Mouse (Mus musculus) liver, embryonic 12.5 days (tissue): Measurements from ENCODE around the gene Pde6g. TPM values are rescaled to one million over a fixed set of nuclear protein-coding genes. Genes with fewer than 3 reads are reported as not detected.

Source experiments
- ATAC-seq: fragments of 200-750 bp; cut with Nextera tagmentation; 2 replicates; pipeline ENCODE4 v1.8.0; 2017; ENCODE audit warnings: moderate number of reproducible peaks, mild to moderate bottlenecking, moderate library complexity
- H3K27ac ChIP-seq: fragments of 300-500 bp; sonication (generic); 2 replicates; pipeline ENCODE4 v1.5.1; 2016; ENCODE audit warnings: mild to moderate bottlenecking
- H3K27me3 ChIP-seq: fragments of 300-500 bp; sonication (generic); replicated peaks from 2 replicates; pipeline ENCODE4 v1.6.1; 2016; ENCODE audit warnings: mild to moderate bottlenecking, moderate library complexity
- H3K36me3 ChIP-seq: fragments of 300-500 bp; sonication (generic); 2 replicates; pipeline ENCODE4 v1.6.1; 2016; ENCODE audit warnings: mild to moderate bottlenecking, moderate library complexity
- H3K4me1 ChIP-seq: fragments of 300-500 bp; sonication (generic); 2 replicates; pipeline ENCODE4 v1.6.1; 2016
- H3K4me2 ChIP-seq: fragments of 300-500 bp; sonication (generic); 2 replicates; pipeline ENCODE4 v1.6.1; 2016; ENCODE audit warnings: mild to moderate bottlenecking, moderate library complexity
- H3K4me3 ChIP-seq: fragments of 300-500 bp; sonication (generic); 2 replicates; pipeline ENCODE4 v1.5.1; 2016; ENCODE audit warnings: mild to moderate bottlenecking, moderate library complexity
- H3K9ac ChIP-seq: fragments of 300-500 bp; sonication (generic); 2 replicates; pipeline ENCODE4 v1.6.1; 2016; ENCODE audit warnings: mild to moderate bottlenecking, moderate library complexity
- H3K9me3 ChIP-seq: fragments of 300-500 bp; sonication (generic); replicated peaks from 2 replicates; pipeline ENCODE4 v1.6.1; 2016; ENCODE audit warnings: mild to moderate bottlenecking, moderate library complexity
- WGBS: fragments of 180-500 bp; shearing (Covaris S2); methylation state at CpG from one replicate; pipeline ENCODE4 v1.1.7; 2016; ENCODE audit not compliant: insufficient replicate concordance; 5-methylcytosine and 5-hydroxymethylcytosine counted together
- polyA plus RNA-seq: library from polyadenylated mRNA; unstranded; fragments of >200 nt; fragmentation: Nextera tagmentation; extraction: Ambion mirVana; gene quantifications from 2 replicates; pipeline ENCODE4 v1.2.1, GENCODE M21; 2016

Gene Pde6g
- polyA plus RNA-seq, 1 experiment from 2014 or later = 0.13 TPM

DNA sequence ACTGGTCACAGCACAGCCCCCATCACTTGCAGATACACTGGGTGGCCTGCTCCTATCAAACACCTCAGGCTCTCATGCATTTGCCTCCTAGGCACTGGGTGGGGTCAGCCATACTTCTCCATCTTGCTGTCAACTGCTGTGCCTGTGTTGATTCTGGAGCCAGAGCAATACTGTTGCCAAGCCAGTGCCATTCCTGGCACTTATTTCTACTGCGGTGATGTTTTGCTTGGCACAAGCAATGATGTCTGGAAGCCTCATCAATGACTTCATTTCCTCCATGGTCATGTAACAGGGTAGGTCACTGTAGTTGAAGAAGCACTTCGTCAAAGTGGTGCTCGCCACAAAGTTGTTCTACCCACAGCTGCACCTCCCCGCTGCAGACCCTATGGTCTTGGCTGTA, 12.2 kb upstream of the Pde6g start:
- Histone ChIP-seq H3K9ac (no peak overlapping the region), H3K4me2 (no peak overlapping the region), H3K27me3 (no peaks in the 10 kb centered on the region), H3K36me3 (peaks cover 71% of the 10 kb centered on the region), H3K4me3 (no peak overlapping the region), H3K9me3 (no peaks in the 10 kb centered on the region), H3K27ac (no peak overlapping the region), H3K4me1 (peaks cover 42% of the 10 kb centered on the region)
- no peak for ATAC-seq
- WGBS = 72% methylated on average over 4 of the region's 4 CpGs

DNA sequence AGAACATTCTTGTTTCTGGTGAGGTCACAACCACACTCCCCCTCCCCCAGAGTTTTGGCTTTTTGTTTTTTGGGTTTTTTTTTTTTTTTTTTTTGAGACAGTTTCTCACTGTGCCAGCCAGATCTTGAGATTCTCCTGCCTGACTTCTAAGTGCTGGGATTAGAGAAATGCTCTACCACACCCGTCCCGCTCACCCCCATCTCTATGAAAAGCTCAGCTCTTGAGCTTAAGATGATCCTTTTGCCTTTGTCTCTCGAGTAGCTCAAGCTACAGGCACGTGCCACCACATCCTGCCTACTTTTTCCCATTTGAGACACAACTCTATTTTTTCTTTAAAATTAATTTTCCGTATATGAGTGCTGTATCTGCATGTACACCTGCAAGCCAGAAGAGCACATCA, 11.1 kb upstream of the Pde6g start:
- Histone ChIP-seq H3K27me3 (no peaks in the 10 kb centered on the region), H3K4me3 (no peak overlapping the region), H3K9ac (no peak overlapping the region), H3K27ac (0 out of 2 replicates have a peak overlapping the region, but pooled peaks have one; percentile 6), H3K4me1 (peaks cover 46% of the 10 kb centered on the region), H3K36me3 (peaks cover 70% of the 10 kb centered on the region), H3K9me3 (no peaks in the 10 kb centered on the region), H3K4me2 (no peak overlapping the region)
- no peak for ATAC-seq
- 84% methylated on average over 5 of the region's 5 CpGs for WGBS

DNA sequence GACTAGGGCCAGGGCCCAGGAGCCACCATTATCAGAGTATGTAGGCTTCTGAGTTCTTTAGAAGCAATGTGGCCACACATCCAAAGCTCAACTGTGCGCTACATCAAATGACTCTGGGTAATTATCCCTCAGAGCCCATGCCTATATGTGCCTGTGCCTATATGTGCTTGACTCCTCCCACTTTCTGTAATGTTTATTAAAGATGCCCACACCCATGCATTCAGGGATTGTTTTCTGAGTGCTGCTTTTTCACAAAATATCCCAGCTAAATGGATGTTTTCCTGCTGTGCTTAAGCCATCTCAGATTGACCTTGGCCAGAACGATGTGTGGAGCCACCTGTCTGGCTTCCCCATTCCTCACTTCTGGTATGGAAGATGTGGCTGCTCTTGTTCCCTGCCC, 10.2 kb upstream of the Pde6g start:
- Histone ChIP-seq H3K36me3 (peaks cover 65% of the 10 kb centered on the region), H3K4me2 (no peak overlapping the region), H3K4me1 (peaks cover 46% of the 10 kb centered on the region), H3K9ac (no peak overlapping the region), H3K27me3 (no peaks in the 10 kb centered on the region), H3K9me3 (no peaks in the 10 kb centered on the region), H3K4me3 (no peak overlapping the region), H3K27ac (no peak overlapping the region)
- 83% methylated on average over 2 of the region's 2 CpGs for WGBS
- no peak for ATAC-seq

DNA sequence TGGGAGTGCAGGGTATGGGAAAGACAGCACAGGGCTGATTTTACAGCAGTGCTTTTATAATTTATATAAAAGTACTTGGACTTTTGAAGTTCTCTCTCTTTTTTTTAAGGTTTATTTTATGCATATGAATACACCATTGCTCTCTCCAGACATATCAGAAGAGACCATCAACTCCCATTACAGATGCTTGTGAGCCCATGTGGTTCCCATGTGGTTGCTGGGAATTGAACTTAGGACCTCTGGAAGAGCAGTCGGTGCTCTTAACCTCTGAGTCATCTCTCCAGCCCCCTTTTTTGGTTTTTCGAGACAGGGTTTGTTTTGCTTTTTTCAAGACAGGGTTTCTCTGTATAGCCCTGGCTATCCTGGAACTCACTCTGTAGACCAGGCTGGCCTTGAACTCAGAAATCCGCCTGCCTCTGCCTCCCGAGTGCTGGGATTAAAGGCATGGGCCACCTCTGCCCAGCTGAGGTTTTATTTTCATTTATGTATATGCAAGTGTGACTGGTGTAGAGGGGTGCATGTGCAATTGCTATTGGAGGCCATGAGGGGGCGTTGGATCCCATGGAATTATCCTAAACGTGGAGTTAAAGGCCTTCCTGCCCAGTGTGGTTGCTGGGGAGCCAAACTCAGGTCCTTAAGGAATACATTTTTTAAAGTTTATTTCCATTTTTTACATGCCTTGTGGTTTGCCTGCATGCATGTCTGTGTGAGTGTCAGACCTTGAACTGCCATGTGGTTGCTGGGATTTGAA, 5.7 kb upstream of the Pde6g start:
- Histone ChIP-seq H3K9ac (peak overlapping the region; percentile 92), H3K27ac (peak overlapping the region; percentile 89), H3K4me3 (peak overlapping the region; percentile 96), H3K4me2 (peak overlapping the region; percentile 95), H3K4me1 (peaks cover 47% of the 10 kb centered on the region), H3K27me3 (no peaks in the 10 kb centered on the region), H3K36me3 (peaks cover 55% of the 10 kb centered on the region), H3K9me3 (no peaks in the 10 kb centered on the region)
- WGBS = 26% methylated on average over 6 of the region's 6 CpGs
- ATAC-seq = no peak

DNA sequence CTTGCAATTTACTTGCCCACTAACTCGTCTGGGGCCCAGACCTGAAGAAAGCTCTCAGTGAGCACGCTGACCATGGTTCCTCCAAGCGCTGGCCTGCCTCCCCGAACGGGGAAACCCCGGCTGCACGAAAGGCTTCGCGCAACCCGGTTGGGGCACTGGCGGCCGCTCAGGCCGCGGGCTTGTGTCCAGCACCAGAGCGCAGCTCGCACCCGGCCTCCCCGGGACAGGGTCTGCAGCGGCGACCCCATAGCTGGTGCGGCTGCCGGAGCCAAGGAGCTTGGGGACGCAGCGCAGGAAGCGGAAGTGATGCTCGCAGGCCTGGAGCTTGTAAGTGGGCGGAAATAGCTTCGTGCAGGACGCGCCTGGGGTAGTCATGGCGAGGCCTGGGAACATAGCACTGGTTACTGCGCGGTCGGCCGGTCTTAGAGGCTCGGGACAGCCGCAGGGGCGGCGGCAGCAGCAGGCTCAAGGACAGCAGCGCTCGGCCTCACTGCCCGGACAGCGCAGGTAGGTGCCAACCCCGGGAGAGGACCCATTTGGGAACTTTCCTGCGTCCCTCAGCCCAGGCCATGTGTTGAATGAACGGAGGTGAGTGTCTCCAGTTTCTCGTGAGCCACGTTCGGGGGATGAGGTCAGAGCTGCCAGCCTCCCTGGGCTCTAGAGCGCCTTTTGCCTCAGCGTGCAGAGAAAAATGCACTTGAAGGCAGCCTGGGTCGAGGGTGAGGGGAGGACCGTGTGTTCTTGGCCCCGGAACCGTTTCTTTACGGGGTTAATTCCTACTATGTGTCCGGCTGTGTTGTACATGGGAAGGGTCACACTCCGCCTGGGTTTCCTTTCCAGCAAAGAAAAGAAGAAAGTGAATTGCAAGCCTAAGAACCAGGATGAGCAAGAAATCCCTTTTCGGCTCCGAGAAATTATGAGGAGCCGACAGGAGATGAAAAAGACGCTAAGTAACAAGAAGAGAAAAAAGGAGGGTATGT, 4.8 kb upstream of the Pde6g start, which contains the start of the genes Oxld1 and Ccdc137:
TSS of gene Oxld1 (minus strand) at position 297 of the 980 bp plus-strand sequence.
TSS of gene Ccdc137 (plus strand) at position 344 of the 980 bp plus-strand sequence.
- no peaks in the 10 kb centered on the region for H3K9me3 ChIP-seq
- ATAC-seq = peak; percentile 84
- 2% methylated on average over 62 of the region's 62 CpGs for WGBS
- H3K4me2 ChIP-seq = peak within 1 kb of the TSS; percentile 95
- peak within 1 kb of the TSS; percentile 96 for H3K4me3 ChIP-seq
- H3K27me3 ChIP-seq = 0 out of 2 replicates have a peak, but pooled peaks cover under 1% of the 10 kb centered on the region
- H3K4me1 ChIP-seq = peaks cover 47% of the 10 kb centered on the region
- peaks cover 45% of the 10 kb centered on the region for H3K36me3 ChIP-seq
- H3K27ac ChIP-seq = peak within 1 kb of the TSS; percentile 89
- H3K9ac ChIP-seq = peak within 1 kb of the TSS; percentile 92

DNA sequence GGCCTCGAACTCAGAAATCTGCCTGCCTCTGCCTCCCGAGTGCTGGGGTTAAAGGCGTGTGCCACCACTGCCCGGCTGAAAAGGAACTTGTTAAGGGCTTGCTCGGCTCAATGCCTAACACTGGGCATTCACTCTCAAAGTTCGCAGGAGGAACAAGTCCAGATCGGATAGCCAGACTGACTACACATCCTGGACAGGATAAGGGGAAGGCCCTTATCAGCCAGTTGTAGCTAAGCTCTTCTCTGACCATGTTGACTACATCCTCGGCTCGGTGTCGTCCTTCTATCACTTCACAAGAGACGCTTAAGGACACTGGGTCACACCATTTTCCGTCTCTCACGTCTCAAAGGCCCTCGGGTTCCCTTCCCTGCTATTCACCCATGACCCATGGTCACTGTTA, 4.1 kb upstream of the Pde6g start:
- 7% methylated on average over 14 of the region's 14 CpGs for WGBS
- peak overlapping the region; percentile 92 for H3K9ac ChIP-seq
- H3K27me3 ChIP-seq = 0 out of 2 replicates have a peak, but pooled peaks cover 4% of the 10 kb centered on the region
- peaks cover 47% of the 10 kb centered on the region for H3K4me1 ChIP-seq
- ATAC-seq = peak; percentile 48
- peak overlapping the region; percentile 96 for H3K4me3 ChIP-seq
- peaks cover 38% of the 10 kb centered on the region for H3K36me3 ChIP-seq
- H3K27ac ChIP-seq = peak overlapping the region; percentile 89
- H3K9me3 ChIP-seq = no peaks in the 10 kb centered on the region
- peak overlapping the region; percentile 95 for H3K4me2 ChIP-seq

DNA sequence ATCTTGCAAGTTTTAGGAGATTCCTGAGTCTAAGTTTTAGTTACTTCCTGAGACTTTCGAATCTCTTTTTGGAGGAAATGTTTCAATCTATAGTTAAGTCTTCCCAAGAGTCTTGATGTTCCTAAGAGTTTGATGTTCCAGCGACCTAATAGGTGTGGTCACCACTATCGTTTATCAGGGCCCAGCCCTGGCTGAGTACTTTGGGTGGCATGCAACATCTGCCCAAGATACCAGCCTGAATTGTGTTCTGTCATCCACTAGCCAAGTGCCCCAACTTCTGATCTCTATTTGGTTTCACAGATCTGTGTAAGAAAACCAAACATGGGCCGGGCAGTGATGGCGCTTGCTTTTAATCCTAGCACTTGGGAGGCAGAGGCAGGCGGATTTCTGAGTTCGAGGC, 2.1 kb upstream of the Pde6g start:
- WGBS = 70% methylated on average over 7 of the region's 7 CpGs
- Histone ChIP-seq H3K4me1 (peaks cover 43% of the 10 kb centered on the region), H3K27ac (peak overlapping the region; percentile 38), H3K36me3 (peaks cover 19% of the 10 kb centered on the region), H3K9ac (no peak overlapping the region), H3K9me3 (no peaks in the 10 kb centered on the region), H3K27me3 (peaks cover 11% of the 10 kb centered on the region), H3K4me2 (peak overlapping the region; percentile 27; the same call in 1 of the 2 replicates), H3K4me3 (no peak overlapping the region)
- peak; percentile 44; the same call in 1 of the 2 replicates for ATAC-seq

DNA sequence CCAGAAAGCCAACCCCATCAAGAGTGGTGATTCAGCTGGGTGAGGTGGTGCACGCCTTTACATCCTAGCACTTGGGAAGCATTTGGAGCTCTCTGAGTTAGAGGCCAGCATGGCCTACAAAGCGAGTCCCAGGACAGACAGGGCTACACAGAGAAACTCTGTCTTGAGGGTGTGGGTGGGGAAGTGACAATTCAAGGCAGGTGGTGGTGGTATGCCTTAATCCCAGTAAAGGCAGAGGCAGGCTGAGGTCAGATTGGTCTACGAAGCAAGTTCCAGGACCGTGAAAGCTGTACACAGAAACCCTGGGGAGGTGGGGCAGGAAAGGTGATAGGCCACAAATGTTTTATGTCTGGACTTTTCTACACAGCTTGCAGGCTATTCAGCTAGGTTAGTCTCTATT, 1.7 kb upstream of the Pde6g start:
- peaks cover 43% of the 10 kb centered on the region for H3K4me1 ChIP-seq
- no peak for ATAC-seq
- no peak overlapping the region for H3K9ac ChIP-seq
- H3K4me3 ChIP-seq = no peak overlapping the region
- H3K4me2 ChIP-seq = no peak overlapping the region
- H3K27me3 ChIP-seq = peaks cover 13% of the 10 kb centered on the region
- H3K36me3 ChIP-seq = peaks cover 15% of the 10 kb centered on the region
- WGBS = 88% methylated on average over 4 of the region's 4 CpGs
- H3K27ac ChIP-seq = peak overlapping the region; percentile 38
- no peaks in the 10 kb centered on the region for H3K9me3 ChIP-seq

DNA sequence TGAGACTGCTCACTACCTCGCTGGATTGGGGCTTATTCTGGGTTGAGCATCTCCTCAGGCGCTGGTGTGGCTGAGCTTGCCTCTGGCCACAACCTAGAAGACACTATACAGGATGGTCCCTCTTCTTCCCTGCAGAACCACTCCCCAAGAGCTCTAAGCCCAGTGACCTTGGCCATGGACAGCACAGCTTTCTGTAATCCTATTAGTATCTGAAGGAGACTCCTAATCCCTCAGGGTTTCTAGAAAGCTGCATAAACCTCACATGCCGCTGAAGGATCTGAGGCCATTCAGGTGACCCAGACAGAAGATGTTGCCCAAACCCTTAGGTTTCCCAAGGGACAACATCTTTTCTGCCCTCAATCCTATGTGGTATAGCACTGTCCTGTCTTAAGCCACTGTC, 1.1 kb downstream of the Pde6g start:
- 68% methylated on average over 3 of the region's 3 CpGs for WGBS
- Histone ChIP-seq H3K27me3 (peaks cover 15% of the 10 kb centered on the region), H3K4me3 (no peak overlapping the region), H3K36me3 (peaks cover 6% of the 10 kb centered on the region; the same call in 1 of the 2 replicates), H3K27ac (no peak overlapping the region), H3K9ac (no peak overlapping the region), H3K4me1 (peaks cover 31% of the 10 kb centered on the region), H3K9me3 (no peaks in the 10 kb centered on the region), H3K4me2 (no peak overlapping the region)
- ATAC-seq = no peak; the same call in 1 of the 2 replicates

DNA sequence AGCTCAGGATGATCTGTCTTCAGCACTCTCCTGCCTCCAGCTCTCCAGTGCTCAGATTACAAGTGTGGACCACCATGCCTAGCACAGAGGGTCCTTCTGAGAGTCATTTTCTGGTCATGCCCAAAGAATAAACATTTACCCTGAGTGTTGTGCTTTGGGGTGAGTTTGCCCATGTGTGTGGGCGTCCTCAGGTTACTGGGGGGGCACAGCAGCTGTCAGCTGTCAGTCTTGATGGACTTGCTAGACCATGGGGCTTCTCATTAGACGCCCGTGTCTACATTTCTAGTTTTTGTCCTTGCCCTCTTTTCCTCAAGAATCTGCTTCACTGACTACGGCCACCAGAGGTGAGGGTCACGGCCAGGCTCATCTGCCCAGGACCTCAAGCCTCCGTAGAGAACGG, 6.1 kb downstream of the Pde6g start:
- 74% methylated on average over 7 of the region's 7 CpGs for WGBS
- H3K9me3 ChIP-seq = no peaks in the 10 kb centered on the region
- H3K27me3 ChIP-seq = peaks cover 18% of the 10 kb centered on the region
- no peak overlapping the region for H3K4me2 ChIP-seq
- H3K36me3 ChIP-seq = no peaks in the 10 kb centered on the region
- H3K9ac ChIP-seq = no peak overlapping the region
- ATAC-seq = no peak
- H3K4me1 ChIP-seq = peaks cover 8% of the 10 kb centered on the region; the same call in 1 of the 2 replicates
- H3K4me3 ChIP-seq = no peak overlapping the region
- no peak overlapping the region for H3K27ac ChIP-seq

DNA sequence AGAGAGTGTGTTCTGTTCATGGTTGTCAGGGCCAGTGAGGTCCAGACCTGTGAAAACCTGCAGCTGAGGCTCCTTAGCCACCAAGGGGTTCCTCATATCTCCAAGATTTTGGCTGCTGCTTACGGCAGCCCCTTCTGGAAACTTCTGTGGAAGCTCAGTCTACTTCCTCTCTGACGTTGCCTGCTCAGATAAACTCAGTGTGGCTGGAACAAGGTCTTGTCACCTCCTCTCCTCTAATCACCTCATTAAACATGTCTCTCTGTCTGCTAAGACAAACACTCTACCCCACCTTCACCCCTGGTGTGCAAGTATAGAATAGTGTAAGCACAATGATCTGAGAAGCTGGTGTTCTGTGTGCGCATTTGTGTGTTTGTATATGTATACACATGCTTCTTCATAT, 7.8 kb downstream of the Pde6g start:
- H3K9ac ChIP-seq = no peak overlapping the region
- 0 out of 2 replicates have a peak, but pooled peaks cover 13% of the 10 kb centered on the region for H3K27me3 ChIP-seq
- no peak overlapping the region for H3K4me2 ChIP-seq
- 41% methylated on average over 3 of the region's 3 CpGs for WGBS
- no peaks in the 10 kb centered on the region for H3K36me3 ChIP-seq
- no peak overlapping the region for H3K27ac ChIP-seq
- no peaks in the 10 kb centered on the region for H3K9me3 ChIP-seq
- H3K4me3 ChIP-seq = no peak overlapping the region
- no peak for ATAC-seq
- H3K4me1 ChIP-seq = peaks cover 8% of the 10 kb centered on the region; the same call in 1 of the 2 replicates
